ENCODE assay signal across 15 mouse cellular contexts in the genomic region with DNA sequence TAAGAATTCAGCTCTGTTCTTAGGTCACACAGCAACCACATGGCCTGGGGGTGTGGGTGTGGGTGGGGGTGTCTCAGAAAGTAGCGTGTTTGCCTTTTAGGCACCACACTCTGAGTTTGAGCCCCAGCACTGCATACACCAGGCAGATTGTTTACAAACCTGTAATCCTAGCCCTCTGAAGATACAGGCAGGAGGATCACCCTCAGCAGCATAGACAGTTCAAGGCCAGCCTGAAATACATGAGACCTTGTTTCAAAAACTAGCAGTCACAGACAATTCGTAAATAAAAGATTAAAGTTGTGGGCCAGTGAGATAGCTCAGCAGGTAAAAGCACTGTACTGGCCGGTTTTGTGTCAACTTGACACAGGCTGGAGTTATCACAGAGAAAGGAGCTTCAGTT.
"Had no signal": no experiment of that assay in that cellular context is flagged by ENCODE, and none has a peak within 500 bp of the region (broad histone marks: within the 10 kb centered on the region; RNA-seq: fewer than 3 reads in every experiment).

No protein-coding gene starts in this region.

- DNase-seq: cerebellum, adult 9-10 months; cerebellum, adult 9-11 months; cerebellum, postnatal 10 days; cerebellum, postnatal 14 days; cerebellum, postnatal 25 days; cerebellum, postnatal 36 days; embryo, embryonic 11 days; forebrain, postnatal 0 days; gastrocnemius, adult 2 months; gastrocnemius, postnatal 10 days; gastrocnemius, postnatal 14 days; gastrocnemius, postnatal 25 days; gastrocnemius, postnatal 36 days; heart, adult 18-20 months; heart, adult 2 months had no signal
